Mouse (Mus musculus): ENCODE results near the gene Krcc1.
"Not testable (repeated sequence)": the region's sequence is repeated elsewhere in the genome, so short reads cannot be mapped to it uniquely, and the experiment has no call there.

Krcc1 gene

DNA sequence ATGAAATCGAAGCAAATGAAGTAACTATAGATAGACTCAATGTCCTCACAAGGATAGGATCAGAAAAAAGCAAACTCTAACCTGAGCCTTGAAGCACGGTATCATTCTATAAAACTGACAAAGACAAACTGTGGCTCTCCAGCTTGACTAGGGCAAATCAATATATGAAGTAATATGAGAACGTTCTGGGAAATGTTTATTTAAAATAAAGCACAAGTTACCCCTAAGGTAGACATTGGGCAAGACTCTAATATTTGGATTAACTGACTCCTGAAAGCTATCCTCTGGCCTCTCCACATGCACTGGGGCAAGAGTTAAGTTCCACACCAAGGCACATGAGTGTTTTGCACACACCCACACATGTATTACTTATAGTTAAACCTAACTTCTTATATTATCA, 10.4 kb upstream of the Krcc1 start:
- in situ Hi-C loops (cut with MboI), result no loop called here

- in situ Hi-C loops (cut with MboI), result no loop called here
These were observed 9.2 kb upstream of the Krcc1 start for GRCm38 (mm10) chr6:71262142-71262833.

- in situ Hi-C loops (cut with MboI), result not testable (repeated sequence)
These were observed 3.9 kb upstream of the Krcc1 start for GRCm38 (mm10) chr6:71267603-71268002.

GRCm38 (mm10) chr6:71268929-71269685, 2.4 kb upstream of the Krcc1 start:
- in situ Hi-C loops (cut with MboI), result no loop called here

GRCm38 (mm10) chr6:71269686-71270050, 1.8 kb upstream of the Krcc1 start:
- in situ Hi-C loops (cut with MboI), result not testable (repeated sequence)

- in situ Hi-C loops (cut with MboI), result no loop called here
These were observed 998 bp upstream of the Krcc1 start for GRCm38 (mm10) chr6:71270301-71271056.

GRCm38 (mm10) chr6:71271057-71271388, 454 bp upstream of the Krcc1 start:
- in situ Hi-C loops (cut with MboI), result no loop called here

DNA sequence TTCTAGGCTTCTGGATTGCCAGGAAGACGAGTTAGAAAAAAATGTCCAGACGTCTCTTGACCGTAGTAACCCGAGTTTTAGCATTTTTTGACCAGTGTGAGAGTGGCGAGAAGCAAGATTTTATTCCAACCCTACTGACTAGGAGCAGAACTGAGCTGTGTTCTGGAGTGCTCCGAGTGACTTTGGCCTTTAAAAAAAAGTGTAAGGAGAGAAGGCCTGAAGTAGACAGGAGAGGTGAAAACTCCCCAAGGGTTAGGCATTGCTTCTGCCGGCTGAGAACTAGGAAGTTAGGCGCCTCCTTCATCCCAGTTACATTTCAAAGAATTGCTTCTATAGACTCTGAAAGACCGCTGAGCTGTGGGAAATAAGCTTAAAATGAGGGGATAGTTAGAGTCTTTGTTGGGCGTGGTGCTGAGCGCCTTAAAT, 852 bp downstream of the Krcc1 start:
- in situ Hi-C loops (cut with MboI), result no loop called here

DNA sequence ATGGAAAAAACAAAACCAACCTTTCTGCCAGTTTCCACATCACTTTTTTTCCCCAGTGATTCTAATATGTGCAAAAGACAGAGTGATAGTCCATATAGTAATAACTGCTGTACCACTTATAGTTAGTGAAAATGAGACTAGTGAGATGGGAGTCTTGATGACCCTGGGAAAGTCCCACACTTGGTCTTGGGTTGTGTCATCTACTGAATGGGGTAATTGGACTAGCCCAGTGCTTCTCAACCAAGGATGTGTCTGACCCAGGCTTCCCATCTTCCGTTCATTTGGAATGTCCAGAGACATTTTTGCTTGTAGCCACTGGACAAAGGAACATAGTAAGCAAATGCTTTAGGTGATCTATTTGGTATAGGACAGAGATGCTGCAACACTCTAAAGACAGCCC, 2.2 kb downstream of the Krcc1 start:
- in situ Hi-C loops (cut with MboI), result no loop called here

- in situ Hi-C loops (cut with MboI), result no loop called here
These were observed 3.1 kb downstream of the Krcc1 start for GRCm38 (mm10) chr6:71274621-71275020.

- in situ Hi-C loops (cut with MboI), result no loop called here
These were observed 7.9 kb downstream of the Krcc1 start for GRCm38 (mm10) chr6:71279418-71279817.

DNA sequence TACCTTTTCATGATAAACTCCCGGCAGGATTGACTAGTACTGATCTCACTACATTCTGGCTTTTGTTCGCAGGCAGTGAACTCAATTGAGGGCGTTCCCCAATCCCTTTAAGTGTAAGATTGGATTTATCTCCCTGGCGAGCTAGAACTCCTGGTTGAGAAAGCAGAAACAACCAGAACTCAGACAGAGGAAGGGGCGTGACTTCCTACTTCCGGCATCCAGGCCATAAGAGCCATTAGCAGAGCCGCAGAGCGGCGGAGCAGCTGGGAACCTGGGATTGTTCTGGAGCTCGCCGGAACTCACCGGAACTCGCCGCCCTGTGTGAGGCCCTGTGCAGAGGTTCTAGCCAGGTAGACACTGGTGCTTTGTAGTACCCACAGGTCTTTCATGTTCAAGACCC, 22.0 kb downstream of the Krcc1 start:
- in situ Hi-C loops (cut with MboI), result no loop called here

- in situ Hi-C loops (cut with MboI), result no loop called here
These were observed 23.8 kb downstream of the Krcc1 start for GRCm38 (mm10) chr6:71295303-71295702.

DNA sequence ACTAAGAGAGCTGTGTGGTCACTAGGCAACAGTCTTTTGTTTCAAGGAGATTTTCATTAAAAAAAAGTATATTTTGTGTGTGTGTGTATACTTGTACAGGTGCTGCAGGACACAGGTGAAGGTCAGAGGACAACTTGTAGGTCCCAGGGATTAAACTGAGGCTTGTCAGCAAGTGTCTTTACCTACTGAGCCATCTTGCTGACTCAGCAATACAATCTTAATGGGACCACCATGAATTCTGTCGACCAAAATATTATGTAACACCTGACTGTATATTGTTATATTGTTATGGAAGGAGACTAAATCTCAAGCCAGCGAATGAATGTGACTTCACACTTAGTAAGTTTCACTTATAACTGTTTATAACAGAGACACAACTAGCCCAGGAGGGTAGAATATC, 26.6 kb downstream of the Krcc1 start:
- in situ Hi-C loops (cut with MboI), result no loop called here

DNA sequence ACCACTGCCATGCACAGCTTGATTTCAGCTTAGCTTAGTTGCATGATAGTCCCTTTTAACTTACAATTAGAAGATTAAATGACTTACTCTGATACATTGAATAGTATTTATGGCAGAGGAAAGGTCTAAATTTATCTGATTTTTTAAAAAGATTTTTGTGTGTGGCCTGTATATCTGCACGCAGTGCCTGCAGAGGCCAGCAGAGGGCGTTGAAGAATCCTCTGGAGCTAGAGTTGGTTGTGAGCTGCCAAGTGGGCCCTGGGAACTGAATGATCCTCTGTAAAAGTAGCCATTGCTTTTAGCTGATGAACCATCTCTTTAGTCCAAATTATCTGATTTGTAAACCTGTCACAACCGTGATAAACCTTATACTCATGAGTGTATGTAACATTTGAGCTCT, 27.3 kb downstream of the Krcc1 start:
- in situ Hi-C loops (cut with MboI), result no loop called here

- in situ Hi-C loops (cut with MboI), result no loop called here
These were observed 30.7 kb downstream of the Krcc1 start for GRCm38 (mm10) chr6:71302097-71302731.

GRCm38 (mm10) chr6:71307486-71307885, 36.0 kb downstream of the Krcc1 start:
- in situ Hi-C loops (cut with MboI), result no loop called here

DNA sequence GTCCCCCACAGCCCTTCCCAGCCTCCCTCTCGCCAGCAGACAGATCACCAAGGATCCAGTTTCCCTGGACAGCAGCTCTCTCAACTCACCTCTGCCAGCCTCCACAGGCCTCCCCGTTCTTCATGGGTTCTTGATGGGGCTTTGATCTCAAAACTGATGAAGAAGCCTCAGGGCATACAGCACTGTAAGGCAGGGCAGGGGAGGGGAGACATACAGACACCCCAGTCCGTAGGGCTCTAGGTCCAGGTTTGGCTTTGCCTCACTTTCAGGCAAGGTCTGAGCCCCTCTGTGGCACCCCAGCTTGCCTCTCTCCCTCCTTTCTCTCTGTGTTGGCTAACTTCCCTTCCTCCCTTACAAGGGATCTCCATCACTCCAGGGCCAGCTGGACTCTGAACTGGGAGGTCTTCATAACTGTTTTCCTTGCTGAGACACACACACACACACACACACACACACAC, 50.4 kb downstream of the Krcc1 start, which contains the start of gene Smyd1:
Smyd1 (minus strand) TSS at position 408 of the 458 bp plus-strand sequence.
- in situ Hi-C loops (cut with MboI), result no loop called here

GRCm38 (mm10) chr6:71322491-71322921, 51.0 kb downstream of the Krcc1 start, which contains the start of gene Cd8b1:
TSS of gene Cd8b1 (plus strand) at chr6:71322788.
- in situ Hi-C loops (cut with MboI), result no loop called here

- in situ Hi-C loops (cut with MboI), result no loop called here
These were observed 53.3 kb downstream of the Krcc1 start for GRCm38 (mm10) chr6:71324816-71325215.

DNA sequence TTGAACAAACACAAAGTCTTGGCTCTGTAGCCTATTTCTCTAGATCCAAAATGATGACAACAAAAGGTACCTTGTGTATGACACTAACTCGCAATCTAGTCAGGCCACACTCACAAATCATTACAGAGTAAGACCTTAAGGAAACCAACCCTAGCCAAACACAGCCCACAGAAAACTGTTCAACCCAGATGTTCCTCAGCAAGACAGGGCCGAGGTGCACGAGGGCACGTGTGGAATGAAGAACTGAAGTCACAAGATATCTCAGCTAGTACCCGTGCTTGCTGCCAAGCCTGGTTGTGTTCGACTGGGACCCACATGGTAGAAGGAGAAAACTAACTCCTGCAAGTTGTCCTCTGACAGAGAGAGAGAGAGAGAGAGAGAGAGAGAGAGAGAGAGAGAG, 58.4 kb downstream of the Krcc1 start:
- in situ Hi-C loops (cut with MboI), result no loop called here

DNA sequence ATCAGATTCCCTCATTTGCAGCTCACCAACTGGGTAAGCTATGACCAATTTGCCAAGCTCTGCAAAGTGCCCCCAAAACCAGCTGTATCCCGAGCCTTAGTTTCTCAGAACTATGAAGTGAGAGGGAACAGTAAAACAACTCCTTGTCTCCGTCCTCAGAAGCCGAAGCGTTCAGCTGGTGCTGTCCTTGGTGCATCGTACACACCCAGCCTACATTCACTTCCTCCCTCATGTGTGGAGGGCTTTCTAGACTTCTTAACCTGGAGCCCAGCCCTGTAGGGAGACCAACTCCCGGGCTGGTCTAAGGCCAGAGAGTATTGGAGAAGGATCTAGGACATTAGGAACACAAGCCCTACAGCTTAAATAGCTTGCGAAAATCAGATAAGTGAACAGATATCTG, 59.0 kb downstream of the Krcc1 start:
- in situ Hi-C loops (cut with MboI), result no loop called here

All from mature B cell (primary cell).